Mouse (Mus musculus) embryo, embryonic 10 days (tissue): Measurements from ENCODE around the gene Veph1.

Experiments
- DNase-seq: peaks from one replicate; pipeline ENCODE4 v3.0.0-alpha.2; 2015; ENCODE audit warnings: low spot score

The Veph1 gene

DNA sequence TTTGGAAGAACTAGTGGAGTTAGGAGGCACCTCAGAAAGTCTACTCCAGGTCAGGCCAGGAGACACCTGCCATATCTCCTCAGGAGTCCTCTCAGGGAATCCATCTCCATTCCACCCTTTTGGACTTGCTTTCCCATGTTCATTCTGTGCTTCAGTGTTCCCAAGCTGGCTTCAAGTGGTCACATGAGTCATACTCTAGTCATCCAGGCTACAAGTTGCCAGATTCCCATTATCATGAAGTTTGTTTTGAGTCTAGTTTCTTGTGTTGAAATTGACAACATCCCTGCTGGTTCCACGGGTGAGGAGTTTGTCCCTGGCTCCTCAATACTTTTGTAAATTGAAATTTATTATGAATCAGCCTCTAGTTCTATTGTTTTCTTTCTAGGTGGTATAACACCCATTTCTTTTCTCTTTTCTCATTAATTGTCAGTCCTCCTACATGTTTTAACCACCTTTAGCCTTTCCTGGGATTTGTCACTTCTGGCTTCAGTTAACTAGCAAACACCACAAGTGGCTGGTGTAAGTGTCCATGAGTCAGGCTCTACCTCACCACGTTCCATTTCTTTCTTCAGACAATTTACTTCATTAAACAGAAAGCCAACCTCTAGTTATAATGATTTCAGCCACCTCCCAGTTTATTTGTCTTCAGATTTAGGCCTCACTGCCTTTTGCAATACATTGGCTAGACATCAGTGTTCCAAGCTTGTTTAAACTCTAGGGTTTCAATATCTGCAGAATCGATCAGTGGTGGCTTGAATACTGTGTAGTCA lies 288.8 kb downstream of the Veph1 start:
- no peak for DNase-seq

GRCm38 (mm10) chr3:66004989-66005388 lies 291.6 kb downstream of the Veph1 start:
- no peak for DNase-seq

- peak; percentile 38 for DNase-seq
These were observed 292.3 kb downstream of the Veph1 start for GRCm38 (mm10) chr3:66004220-66004951.
